Mouse (Mus musculus): ENCODE data around the gene Rasl11b. TPM values are rescaled to one million over a fixed set of nuclear protein-coding genes. Genes with fewer than 3 reads are reported as not detected.

Rasl11b gene
- total RNA-seq (2021), result 1 to 10 TPM; 2.8 to 4.7 TPM
- long read RNA-seq, experiment 1, partial matches to known transcripts, result 0 of 3 reads
- long read RNA-seq, experiment 1, other reads (novel, unspliced or antisense), result 0 of 3 reads
- long read RNA-seq, experiment 2, partial matches to known transcripts, result 0 of 2 reads
- long read RNA-seq, experiment 2, other reads (novel, unspliced or antisense), result 0 of 2 reads

GRCm38 (mm10) chr5:74194841-74195613 lies at the start of gene Rasl11b:
Gene Rasl11b, plus strand, starts transcription at chr5:74195286.
- DNase-seq (ENCODE audit: low spot score), result peak; percentile 92

DNA sequence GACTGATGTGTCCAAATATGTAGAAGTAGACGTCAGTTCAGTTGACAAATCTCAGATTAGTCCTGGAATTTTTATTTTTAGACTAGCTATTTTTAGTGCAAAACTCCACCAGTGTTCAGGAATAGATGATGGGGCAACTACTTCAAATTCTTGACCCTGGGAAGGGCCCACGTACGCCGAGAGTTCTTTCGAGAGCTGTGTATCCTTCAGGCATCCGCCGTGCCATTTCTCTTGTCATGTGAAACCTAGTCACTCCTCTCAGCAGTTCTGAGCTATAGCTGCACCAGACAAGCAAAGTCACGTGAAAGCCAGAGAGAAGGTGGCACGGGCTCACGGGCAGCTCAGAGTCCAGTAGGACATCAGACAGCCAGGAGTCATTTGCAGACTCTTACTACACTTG lies 47.5 kb upstream of the Rasl11b start:
- DNase-seq (ENCODE audit: low spot score), result peak; percentile 6

DNA sequence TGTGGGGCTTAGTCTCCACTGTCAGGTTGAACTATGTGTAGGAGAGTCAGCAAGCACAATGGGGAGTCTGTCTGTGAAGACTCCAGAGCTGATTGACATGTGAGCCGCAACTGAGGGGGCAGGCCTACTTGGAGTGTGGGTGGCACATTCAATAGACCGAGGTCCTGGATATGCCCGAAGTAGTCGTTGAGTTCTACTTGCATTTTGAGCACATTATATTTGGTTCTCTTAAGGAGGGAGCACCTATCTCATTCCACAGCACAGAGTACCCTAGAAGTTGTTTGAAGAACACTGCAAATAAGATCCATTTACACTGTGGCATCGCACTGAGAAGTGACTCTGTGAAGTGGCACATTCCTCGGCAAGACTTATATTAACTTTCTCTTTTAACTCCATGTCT lies 45.1 kb upstream of the Rasl11b start:
- no peak for DNase-seq (ENCODE audit: low spot score)

GRCm38 (mm10) chr5:74151774-74152173 lies 43.3 kb upstream of the Rasl11b start:
- DNase-seq (ENCODE audit: low spot score), result no peak

GRCm38 (mm10) chr5:74155860-74156351 lies 39.2 kb upstream of the Rasl11b start:
- DNase-seq (ENCODE audit: low spot score), result no peak

DNA sequence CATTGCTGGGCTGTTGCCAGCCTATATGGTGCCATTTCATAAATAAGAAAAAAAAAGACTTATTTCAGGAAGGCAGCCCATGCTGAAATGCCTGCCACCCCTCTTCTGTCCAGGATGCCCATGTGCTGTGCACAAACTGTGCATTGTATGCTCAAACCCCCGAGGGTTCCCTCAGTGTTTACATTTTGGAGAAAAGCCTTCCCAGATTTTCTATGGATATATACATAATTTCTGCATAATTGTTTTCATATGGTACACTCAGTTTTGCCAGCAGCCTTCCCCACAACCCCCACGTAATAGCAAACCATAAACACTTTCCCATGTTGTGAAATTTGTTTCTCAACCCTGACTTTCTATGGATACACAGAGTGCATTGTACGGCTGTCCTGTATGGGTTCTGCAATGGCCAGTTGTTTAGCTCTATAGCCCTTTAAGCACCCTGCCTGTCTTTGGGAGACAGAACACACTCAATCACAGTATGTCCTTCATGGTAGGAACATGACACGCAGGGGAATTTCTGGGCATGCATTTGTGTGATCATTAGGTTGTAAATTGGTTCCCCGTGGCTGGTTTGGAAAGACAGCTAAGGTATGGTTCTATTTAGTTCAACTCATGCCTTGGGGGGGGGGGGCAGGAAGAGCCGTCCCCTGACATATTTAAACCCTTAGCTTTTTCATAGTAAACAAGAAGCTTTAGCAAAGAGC lies 36.0 kb upstream of the Rasl11b start:
- no peak for DNase-seq (ENCODE audit: low spot score)

- DNase-seq (ENCODE audit: low spot score), result no peak
Measured at GRCm38 (mm10) chr5:74159906-74160305, 35.2 kb upstream of the Rasl11b start.

- no peak for DNase-seq (ENCODE audit: low spot score)
Measured at GRCm38 (mm10) chr5:74160349-74160748, 34.7 kb upstream of the Rasl11b start.

DNA sequence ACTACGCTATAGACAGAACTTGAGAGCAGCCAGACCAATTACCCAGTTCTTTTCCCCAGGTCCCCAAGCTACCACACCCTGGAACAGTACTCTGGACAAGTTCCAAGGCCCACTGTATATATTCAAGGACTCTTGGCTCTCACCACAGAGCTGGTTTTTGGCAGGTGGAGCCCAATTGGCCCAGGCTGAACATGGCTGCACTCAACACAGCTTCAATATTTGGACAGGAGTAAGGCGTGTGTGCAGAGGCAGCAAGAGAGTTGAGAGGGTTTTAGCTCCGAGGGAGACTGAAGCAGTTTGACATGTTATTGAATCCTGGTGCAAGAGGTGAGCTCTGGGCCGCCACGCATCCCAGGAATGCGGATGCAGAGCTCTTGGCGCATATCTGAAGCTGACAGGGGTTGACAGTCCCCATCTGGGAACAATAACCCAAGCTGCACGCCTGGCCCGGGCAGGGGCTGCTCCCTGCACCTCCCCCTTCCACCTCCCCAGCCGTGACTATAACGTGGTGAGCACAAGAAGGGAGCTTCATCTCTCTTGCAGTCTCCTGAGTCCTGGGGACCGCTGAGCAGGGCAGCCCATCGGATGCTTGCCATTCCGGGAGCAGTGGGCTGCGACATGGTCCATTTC lies 33.7 kb upstream of the Rasl11b start:
- peak; percentile 14 for DNase-seq (ENCODE audit: low spot score)

GRCm38 (mm10) chr5:74162013-74162412 lies 33.1 kb upstream of the Rasl11b start:
- no peak for DNase-seq (ENCODE audit: low spot score)

DNA sequence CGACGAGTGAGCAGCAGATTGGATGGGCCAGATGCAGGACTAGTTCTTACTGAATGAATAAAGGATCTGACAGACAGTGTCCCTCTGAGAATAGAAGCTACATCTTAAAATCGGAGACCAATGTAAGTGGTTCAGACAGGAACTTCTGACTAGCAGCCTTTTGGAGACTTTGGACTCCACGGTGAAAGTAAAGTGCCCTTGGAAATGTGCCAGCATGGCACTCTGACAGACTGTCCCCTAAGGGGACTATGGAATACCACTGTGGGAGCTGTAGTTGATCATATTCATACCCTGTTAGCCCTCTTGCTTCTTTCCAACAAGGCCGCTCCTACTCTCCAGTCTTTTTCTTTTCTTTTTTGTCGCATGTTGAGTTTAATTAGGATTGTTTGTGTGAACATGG lies 31.9 kb upstream of the Rasl11b start:
- no peak for DNase-seq (ENCODE audit: low spot score)

- DNase-seq (ENCODE audit: low spot score), result no peak
Measured at GRCm38 (mm10) chr5:74164547-74164946, 30.5 kb upstream of the Rasl11b start.

DNA sequence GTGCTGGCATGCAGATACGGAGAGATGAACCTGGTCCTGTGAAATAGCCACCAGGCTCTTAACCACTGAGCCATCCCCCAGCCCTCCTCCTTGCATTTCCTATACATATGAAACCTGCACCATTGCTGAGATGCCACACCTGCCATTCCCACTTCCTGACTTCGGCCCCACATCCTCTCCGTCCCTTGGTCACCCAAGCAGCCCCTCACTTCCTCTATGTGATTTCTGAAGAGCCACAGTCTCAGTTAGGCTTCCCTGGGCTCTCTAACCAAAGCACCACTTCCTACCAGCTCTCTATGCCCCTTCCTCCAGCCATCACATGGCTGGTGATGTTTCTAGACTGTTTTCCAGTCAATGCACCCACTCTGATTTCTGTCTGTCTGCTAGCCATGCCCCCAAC lies 28.4 kb upstream of the Rasl11b start:
- DNase-seq (ENCODE audit: low spot score), result no peak

- DNase-seq (ENCODE audit: low spot score), result no peak
Measured at GRCm38 (mm10) chr5:74168085-74168484, 27.0 kb upstream of the Rasl11b start.

GRCm38 (mm10) chr5:74171768-74172167 lies 23.3 kb upstream of the Rasl11b start:
- no peak for DNase-seq (ENCODE audit: low spot score)

GRCm38 (mm10) chr5:74172208-74172607 lies 22.9 kb upstream of the Rasl11b start:
- peak; percentile 14 for DNase-seq (ENCODE audit: low spot score)

GRCm38 (mm10) chr5:74173162-74173844 lies 21.8 kb upstream of the Rasl11b start:
- DNase-seq (ENCODE audit: low spot score), result no peak

DNA sequence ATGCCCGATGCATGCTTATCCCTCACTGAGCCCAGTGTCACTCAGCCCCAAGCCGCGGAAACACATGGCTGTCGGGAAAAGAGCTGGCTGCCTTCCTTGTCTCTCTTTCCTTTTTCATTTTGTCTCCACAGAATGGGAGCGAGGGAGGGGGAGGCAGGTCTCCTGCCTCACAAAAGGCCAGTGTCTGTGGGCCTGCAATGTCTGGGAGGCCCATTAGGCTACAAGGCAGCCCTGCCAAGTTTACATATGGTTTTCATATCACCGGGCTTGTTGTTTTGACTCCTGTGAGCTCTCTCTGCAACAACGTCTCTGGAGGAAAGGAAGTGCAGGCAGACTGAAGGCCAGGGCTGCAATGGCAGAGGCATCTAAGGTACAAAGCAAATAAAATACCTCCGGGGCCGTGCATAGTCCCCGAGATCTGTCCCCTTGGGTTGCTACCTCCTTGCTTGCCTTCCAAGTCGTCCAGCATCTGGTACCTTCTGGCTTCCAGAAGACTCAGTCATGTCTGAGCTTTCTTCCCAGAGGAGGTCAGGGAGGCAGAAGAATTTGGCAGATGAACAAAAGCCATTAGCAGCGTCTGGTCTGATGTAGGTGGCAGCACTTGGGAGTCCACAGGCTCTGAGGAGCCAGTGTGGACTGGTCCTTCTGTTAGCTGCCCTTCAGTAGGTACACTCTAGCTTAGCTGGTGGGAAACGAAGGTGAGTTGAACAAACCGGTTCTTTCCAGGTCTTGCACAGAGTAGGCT lies 19.4 kb upstream of the Rasl11b start:
- peak; percentile 43 for DNase-seq (ENCODE audit: low spot score)

- DNase-seq (ENCODE audit: low spot score), result no peak
Measured at GRCm38 (mm10) chr5:74180216-74180615, 14.9 kb upstream of the Rasl11b start.

DNA sequence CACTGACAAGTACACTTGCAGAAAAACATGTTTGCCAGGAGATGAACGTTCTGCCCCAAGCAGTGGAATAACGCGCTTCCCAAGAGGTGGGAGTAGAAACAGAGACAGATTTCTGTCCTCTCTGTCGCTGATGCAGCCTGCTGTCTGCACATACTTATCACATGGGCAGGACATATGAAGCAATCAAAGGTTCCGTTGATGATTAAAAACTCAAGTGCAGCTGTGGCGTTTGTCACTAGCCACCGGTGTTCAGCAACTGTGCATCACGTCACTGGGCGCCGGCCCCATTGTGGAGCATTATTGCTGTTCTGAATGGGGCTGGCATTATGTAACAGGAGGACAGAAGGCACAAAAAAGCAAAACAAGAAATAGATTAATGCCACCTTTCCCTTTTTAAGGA lies 12.0 kb upstream of the Rasl11b start:
- DNase-seq (ENCODE audit: low spot score), result no peak

GRCm38 (mm10) chr5:74184607-74185006 lies 10.5 kb upstream of the Rasl11b start:
- no peak for DNase-seq (ENCODE audit: low spot score)
